Mouse (Mus musculus) frontal cortex, adult 2 months (tissue): ENCODE results near the gene Asb15. TPM values are rescaled to one million over a fixed set of nuclear protein-coding genes. Genes with fewer than 3 reads are reported as not detected.

Experiments used
- DNase-seq, 2 experiments: peaks; one replicate each; pipeline ENCODE4 v3.0.0; 2022; ENCODE audit warnings: low spot score in 1 of 2; ENCODE audit errors: extremely low spot score in 1 of 2
- polyA plus RNA-seq: library from polyadenylated mRNA; depleted of rRNA; stranded (reverse); fragments of >200 nt; gene quantifications from 2 replicates; pipeline ENCODE4 v1.2.3, GENCODE M21; 2012; rRNA removed

Gene Asb15
- polyA plus RNA-seq: 0.02 and 0.04 TPM in 2 replicates

GRCm38 (mm10) chr6:24528064-24528243 is at the start of gene Asb15:
Gene Asb15, plus strand, starts transcription at chr6:24528144.
- no peak for DNase-seq

DNA sequence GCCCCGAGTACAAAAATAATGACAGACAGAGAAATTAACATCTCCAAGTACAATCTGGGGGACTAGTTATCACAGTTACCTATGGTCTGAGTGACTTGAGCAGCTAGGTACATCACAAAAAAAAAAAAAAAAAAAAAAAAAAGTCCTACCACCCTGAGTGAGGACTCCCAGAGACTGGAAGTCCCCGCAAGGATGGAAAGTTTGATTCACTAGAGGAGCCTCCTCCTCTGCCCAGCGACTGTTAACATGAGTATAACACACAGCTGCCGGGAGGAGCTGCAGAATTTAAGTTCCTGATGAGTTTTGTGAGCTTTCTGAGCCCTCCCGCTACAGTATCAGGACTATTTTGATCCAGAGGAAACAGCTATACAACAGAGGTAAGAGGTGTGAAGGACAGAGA is 41.4 kb upstream of the Asb15 start:
- DNase-seq: no peak

GRCm38 (mm10) chr6:24490341-24490740 is 37.6 kb upstream of the Asb15 start:
- peak in 1 of 2 experiments; percentile 26 for DNase-seq

DNA sequence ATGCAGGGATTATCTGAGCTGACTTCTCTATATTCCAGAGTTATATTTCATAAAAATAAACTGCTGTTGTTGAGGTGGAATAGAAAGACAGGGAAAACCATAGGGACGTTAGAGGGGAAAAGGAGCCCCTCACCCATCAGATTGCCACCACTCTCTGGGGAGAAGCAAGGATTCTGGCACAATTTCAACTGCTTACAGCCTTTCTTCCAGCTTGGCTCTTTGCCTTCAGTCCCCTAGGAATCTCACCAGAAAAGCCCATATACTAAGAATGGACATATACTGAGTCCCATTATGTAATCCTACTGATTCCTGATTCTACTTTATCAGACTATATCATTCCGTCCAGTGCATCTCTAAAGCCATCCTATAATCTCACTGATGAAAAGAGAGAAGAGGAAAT is 23.8 kb upstream of the Asb15 start:
- no peak for DNase-seq

DNA sequence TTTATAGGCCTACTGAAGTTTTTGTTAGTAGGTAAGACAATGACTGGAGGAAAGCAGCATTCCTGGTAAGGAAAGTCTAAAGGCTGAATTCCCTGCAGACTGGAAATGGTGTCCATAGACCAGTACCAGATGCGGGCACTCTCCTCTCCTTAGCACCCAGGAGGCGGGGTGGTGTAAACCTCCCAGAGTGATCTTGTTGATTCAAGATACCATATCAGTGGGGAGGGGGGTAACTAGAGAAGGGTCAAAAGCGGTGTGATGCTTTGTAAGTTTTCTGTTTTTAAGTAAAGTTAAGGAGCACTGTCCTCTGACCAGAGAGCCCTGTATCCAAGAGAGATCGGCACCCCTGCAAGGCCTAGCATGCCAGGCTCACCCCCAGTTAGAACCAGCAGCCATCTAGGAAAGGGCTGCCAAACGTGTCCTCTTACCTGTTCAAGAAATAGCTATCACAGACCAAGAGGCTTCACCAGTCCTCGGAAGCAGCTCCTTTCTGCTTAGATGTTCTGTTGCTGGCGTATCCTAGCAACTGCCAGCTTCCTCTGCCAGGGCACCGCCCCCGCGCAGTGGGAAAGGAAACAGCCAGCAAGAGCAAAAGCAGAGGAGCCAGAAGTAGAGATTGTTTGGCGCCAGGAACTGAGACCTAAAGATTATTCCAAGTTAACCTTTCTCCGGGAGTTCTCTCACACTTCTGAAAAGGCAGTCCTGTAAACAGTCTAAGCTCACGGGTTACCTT is 13.2 kb upstream of the Asb15 start, which contains the start of gene Iqub:
Iqub (minus strand) TSS at position 516 of the 733 bp plus-strand sequence.
- DNase-seq: peak; percentile 86 to 93

DNA sequence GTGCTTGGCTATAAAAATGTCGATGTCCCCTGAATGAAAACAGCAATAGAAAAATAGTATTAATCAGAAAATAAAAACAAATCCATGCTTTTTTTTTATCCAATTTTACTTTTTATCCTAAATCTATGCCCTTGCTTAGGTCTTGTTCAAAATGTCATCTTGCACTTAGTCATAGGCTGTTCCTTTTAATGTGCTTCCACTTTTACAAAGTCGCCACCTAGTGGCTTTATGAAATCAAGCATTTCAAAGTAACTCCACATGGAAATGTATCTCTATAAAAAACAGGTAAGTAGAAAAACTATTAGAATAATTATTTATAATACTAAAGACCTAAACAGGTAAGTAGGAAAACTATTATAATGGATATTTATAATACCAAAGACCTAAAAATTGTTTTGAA is 11.7 kb upstream of the Asb15 start:
- peak in 1 of 2 experiments; percentile 66 for DNase-seq

DNA sequence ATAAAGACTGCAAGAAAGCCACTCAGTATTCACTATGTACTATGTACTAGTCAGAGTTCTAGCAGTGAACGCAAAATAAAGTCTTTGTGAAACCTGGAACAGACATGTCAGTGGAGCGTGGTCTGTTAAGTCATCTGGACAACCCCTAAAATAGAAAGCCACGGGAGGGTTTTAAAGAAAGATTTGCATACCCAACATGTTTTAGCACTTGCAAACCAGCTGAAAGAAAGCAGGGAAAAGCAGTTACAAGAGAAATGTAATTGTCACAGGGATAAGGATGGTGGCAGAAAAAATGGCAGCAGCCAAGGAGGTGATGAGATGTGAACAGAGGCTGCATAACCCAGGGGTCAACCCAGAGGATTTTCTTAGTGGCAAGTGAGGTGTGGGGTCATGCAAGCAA is 2.2 kb upstream of the Asb15 start:
- DNase-seq: no peak

DNA sequence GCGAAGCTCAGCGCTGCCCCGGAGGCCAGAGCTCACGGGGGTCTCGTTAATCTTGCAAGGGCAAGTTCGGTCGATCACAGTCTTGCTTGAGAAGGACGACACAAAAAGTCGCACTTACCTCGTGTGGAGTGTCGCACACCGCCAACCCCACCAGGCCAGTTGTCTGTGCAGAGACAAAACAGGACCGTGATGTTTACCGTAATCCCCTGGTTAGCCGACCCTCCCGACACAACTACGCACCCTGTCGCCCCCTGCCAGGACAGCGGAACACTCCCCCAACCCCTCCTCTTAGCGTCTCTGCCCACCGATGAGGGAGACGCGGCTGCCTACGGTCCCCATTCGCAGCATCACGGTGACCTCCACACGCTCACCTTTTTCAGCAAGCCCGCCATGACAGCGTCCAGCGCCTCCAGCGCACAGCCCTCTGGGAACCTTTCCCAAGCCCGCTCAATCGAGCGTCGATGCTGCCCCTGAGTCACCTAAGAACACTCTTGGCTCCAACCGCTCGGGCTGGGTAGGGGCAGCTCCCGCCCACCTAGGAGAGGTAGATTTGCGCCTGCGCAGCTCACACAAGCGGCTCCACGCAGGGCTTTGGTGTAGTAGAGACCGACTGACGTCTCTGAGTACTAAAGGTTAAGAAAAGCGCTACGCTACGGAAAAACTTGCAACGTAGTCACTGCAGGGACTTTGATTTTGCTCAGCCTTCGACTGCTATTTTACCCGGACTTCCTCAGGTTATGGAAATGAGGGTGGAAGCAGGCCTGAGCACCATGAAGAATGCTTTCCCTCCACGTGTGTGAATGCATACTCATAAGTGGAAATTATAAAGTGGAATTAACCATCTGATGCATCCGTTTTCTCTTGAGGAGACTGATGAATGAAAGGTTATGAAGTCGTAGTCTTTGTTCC is 535 bp upstream of the Asb15 start, which contains the start of gene Ndufa5:
Ndufa5 (minus strand) TSS at position 859 of the 909 bp plus-strand sequence.
- peak; percentile 86 to 95 for DNase-seq

GRCm38 (mm10) chr6:24530166-24530565 is 2.2 kb downstream of the Asb15 start:
- peak in 1 of 2 experiments; percentile 80 for DNase-seq

DNA sequence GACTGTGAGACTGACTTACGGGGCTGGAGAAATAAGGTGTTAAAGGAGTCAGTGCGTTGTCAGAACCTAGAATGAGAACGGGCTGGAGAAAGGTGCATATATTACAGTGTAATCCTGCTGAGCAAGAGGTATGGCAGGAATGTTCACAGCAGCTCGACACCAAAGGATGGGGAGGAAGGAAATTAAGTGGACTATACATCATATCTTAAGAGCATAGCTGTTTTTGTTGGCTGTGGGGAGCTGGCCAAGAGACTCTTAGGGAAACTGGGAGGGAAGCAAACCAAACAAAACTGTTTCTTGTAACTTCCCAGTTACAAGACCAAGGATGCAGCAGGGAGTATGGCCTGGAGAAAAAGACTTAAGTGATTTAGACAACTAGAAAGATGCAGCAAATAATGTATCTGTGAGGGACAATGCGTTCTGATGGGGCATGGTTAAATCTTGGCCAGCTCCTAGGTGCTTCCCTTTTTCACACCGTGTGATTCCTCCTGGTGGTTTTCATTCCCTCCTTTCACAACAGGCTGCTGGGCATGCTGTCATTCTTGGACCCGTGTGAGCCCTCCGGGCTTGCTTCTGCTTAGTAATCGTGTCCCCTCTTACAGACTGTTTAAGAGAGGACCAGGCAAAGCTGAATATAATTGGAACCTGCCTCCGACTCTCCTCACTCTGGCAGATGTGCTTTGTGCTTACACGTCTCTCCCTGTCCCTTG is 2.9 kb downstream of the Asb15 start:
- no peak for DNase-seq

DNA sequence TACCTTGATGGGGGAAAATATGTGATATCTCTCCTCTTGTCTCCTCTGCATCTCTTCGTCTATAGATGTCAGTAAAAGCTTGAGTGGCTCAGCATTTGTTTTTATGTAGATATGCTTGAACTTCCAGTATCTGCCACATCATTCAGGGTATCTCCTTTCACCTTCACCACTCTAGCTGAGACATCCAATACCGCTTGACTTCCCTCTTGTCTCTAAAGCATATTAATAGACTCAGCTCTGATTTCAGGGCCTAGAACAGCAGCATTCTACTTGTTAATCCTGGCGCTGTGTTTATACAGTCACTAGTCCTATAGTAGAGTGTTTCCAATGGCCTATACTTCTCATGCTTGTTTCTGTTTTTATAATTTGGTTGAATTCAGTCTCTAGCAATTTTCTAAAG is 4.9 kb downstream of the Asb15 start:
- DNase-seq: no peak

DNA sequence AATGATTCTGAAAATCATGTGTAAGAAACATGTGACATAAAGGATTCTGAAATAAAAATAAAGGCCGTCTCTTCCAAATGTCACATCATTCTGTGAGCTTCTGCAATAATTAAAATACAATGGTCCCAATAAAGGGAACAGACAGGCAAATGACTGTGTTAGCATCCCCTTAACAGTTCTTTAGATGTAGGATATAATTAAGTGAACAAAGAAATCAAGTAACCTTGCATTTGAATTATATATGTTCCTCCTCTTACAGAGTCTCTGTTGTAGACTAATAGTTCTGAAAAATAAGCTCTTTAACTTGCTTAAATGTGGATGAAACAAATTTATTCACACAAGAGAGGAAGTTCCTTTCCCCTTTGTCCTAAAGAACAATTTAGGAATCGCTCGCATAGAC is 10.5 kb downstream of the Asb15 start:
- DNase-seq: no peak

- no peak for DNase-seq
Measured at GRCm38 (mm10) chr6:24540106-24540505, 12.2 kb downstream of the Asb15 start.

GRCm38 (mm10) chr6:24542393-24542792 is 14.4 kb downstream of the Asb15 start:
- no peak for DNase-seq

GRCm38 (mm10) chr6:24543119-24543591 is 15.2 kb downstream of the Asb15 start:
- DNase-seq: no peak

GRCm38 (mm10) chr6:24546716-24547420 is 18.9 kb downstream of the Asb15 start:
- no peak for DNase-seq

DNA sequence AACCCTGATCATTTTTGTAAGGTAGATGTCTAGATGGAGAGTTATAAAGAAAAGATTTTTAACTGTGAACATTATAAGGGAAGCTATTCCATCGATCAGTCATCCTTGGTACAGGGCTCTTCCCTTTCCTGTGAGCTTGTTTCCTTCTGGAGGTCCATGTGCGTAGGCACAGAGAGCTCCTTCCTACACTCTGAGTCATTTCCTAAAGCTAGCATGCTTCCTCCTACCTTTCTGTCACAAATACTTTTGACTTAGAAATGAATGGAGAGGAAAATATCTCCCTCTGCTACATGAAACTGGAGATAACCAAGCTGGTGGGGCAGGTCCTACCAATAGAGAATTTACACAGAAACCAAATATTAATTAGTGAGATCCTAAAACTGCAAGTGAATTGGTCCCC is 21.9 kb downstream of the Asb15 start:
- DNase-seq: peak in 1 of 2 experiments; percentile 67

DNA sequence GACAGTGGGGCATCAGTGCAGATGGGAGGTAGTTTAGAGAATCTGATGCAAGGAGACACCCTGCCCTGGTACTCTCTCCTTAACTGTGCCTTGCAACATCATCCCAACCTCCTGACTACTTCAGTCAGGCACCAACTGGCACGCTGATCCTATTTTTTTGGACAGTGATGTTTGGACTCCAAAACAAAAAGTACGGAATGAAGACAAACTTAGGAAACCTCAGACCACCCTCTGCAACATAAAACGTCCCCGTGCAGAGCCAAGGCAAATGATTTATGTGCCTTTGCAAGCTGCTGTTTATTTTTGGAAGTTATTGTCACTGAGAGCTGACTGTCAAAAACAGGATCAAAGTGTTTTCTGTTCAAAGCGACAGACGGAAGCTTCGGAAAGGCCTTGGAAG is 24.1 kb downstream of the Asb15 start:
- DNase-seq: no peak

- no peak for DNase-seq
Measured at GRCm38 (mm10) chr6:24554427-24555086, 26.6 kb downstream of the Asb15 start.

DNA sequence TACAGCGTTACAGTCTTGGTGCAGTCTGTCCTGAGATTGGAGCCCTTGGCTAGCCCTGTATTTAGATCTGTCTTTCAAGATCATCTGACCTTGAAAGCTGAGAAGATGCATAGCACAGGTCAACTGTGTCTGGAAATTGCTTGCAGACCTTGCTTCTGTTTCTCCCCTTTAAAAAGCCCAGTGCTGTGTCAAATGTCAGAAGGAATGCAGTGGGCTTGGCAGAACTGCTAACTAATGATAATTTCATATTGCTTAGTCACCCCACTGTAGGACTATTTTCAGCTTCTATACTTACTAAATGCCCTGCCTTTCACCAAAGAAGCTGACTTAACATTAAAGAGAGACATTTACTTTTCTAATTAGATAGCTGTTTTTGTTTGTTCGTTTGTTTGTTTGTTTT is 27.5 kb downstream of the Asb15 start:
- DNase-seq: no peak
